Mouse (Mus musculus) erythroblast, embryonic 14.5 days (primary cell): ENCODE measurements around the gene Aox3. TPM values are rescaled to one million over a fixed set of nuclear protein-coding genes. Genes with fewer than 3 reads are reported as not detected.

ENCODE experiments used
- H3K27me3 ChIP-seq: 2 replicates; pipeline ENCODE4 v1.6.1; 2012; ENCODE audit warnings: inconsistent platforms; ENCODE audit not compliant: control insufficient read depth
- H3K36me3 ChIP-seq: 2 replicates; pipeline ENCODE4 v1.6.1; 2012; ENCODE audit warnings: mild to moderate bottlenecking, inconsistent platforms; ENCODE audit not compliant: control insufficient read depth
- H3K4me1 ChIP-seq: 2 replicates; pipeline ENCODE4 v1.6.1; 2012; ENCODE audit warnings: inconsistent platforms; ENCODE audit not compliant: control insufficient read depth
- H3K4me3 ChIP-seq: replicated peaks from 2 replicates; pipeline ENCODE3; 2012; ENCODE audit warnings: moderate library complexity, mild to moderate bottlenecking, inconsistent platforms
- H3K9me3 ChIP-seq: 2 replicates; pipeline ENCODE4 v1.6.1; 2012; ENCODE audit warnings: low read length, inconsistent platforms, mixed read lengths; ENCODE audit not compliant: control insufficient read depth
- GATA1 ChIP-seq: IDR thresholded peaks from 2 replicates; pipeline ENCODE4 v1.6.1; 2012; ENCODE audit warnings: low read length, inconsistent platforms, mixed read lengths
- TAL1 ChIP-seq: IDR thresholded peaks from 3 replicates; pipeline ENCODE4 v1.6.1; 2012; ENCODE audit warnings: low read length, inconsistent platforms, mixed read lengths
- polyA plus RNA-seq: library from polyadenylated mRNA; stranded (reverse); fragments of >175 nt; gene quantifications from 2 replicates; pipeline ENCODE4 v1.2.3, GENCODE M21; 2012

Gene Aox3
- polyA plus RNA-seq, 1 experiment = not detected

DNA sequence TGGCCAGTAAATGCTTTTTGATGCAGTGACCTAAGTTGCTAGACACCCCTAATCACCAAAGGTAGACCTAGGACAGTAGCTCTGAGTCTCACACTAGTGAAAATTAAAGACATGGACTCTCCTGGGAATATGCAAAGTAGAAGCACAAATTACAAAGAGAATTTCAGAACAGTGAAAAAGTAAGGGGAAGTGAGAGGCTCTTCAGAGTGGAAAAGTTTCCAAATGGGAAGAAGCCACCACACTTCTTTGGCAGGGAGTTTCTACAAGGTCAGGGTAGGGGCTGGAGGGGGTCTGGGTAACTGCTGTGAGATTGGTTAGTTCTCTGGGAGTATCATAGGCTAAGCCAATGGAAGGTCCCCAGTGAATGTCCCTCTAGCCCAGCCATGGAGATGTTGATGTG, 13.8 kb upstream of the Aox3 start:
- H3K9me3 ChIP-seq = no peaks in the 10 kb centered on the region
- no peak overlapping the region for H3K4me3 ChIP-seq
- TF ChIP-seq TAL1 (no peak), GATA1 (no peak)
- no peaks in the 10 kb centered on the region for H3K27me3 ChIP-seq
- no peaks in the 10 kb centered on the region for H3K4me1 ChIP-seq
- H3K36me3 ChIP-seq = no peaks in the 10 kb centered on the region

DNA sequence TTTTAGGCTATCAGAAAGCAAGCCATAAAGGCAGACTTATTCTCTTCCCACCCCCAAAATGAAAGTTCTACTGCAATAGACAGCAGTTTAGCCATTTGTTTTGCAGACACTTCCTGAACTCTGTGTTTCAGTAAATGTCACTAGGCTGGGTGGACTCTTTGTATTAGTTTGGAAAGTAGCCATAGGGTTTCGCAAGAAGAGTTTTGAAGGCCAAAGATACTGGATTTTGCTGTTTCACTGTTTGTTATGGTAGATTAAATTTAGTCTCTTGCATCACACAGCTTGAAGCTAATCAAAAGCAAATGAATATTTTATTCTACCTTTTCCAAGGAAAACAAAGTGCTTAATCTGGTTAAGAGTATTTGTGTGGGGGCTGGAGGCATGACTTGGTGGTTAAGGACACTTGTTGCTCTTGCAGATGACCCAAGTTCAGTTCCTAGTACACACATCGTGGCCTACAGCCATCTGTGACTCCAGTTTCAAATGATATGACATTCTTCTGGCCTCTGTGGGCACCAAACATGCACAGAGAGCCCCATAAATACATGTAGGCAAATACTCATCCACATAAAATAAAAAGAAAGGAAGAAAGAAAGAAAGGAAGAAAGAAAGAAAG, 11.3 kb upstream of the Aox3 start:
- TF ChIP-seq TAL1 (no peak), GATA1 (no peak)
- H3K36me3 ChIP-seq = no peaks in the 10 kb centered on the region
- no peaks in the 10 kb centered on the region for H3K4me1 ChIP-seq
- H3K9me3 ChIP-seq = no peaks in the 10 kb centered on the region
- no peaks in the 10 kb centered on the region for H3K27me3 ChIP-seq
- no peak overlapping the region for H3K4me3 ChIP-seq

DNA sequence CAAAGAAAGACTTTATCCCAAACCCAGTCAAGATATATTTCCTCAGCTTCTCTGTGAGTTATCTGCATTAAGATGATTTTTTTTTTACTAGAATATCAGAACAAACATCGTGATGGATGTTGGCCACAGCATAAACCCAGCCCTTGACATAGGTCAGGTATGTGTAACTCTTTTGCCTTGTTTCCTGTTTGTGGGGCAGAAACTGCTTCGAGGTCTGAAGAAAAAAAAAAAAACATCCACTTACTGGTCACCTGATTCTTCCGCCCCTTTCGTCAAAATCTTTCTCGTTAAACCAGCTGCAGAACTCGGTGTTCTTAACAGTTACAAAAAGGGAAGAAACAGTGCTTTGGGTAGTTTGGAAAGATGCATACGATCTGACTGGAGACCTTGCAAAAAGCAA, 10.4 kb upstream of the Aox3 start:
- H3K36me3 ChIP-seq = no peaks in the 10 kb centered on the region
- H3K27me3 ChIP-seq = no peaks in the 10 kb centered on the region
- TF ChIP-seq GATA1 (no peak), TAL1 (no peak)
- H3K4me1 ChIP-seq = no peaks in the 10 kb centered on the region
- no peak overlapping the region for H3K4me3 ChIP-seq
- no peaks in the 10 kb centered on the region for H3K9me3 ChIP-seq

DNA sequence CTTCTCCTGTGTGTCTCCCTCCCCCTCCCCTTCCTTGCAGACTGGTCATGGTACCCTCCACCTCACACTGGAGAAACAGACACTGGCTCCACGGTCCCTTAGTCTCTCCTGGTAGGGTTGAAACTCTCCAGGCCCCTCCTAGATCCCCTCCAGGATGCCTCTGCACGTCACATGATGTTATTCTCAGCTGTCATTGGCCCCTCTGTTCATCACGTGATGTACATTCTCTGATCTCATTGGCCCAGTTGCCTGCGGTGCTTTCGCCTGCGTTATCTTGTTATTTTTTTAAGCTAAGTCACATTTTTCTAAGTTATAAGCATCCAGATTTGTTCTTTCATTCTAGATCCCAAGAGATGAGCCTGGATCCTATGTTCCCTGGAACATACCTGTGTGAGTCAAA, 7.2 kb upstream of the Aox3 start:
- no peaks in the 10 kb centered on the region for H3K27me3 ChIP-seq
- TF ChIP-seq TAL1 = no peak
- TF ChIP-seq GATA1 = no peak

DNA sequence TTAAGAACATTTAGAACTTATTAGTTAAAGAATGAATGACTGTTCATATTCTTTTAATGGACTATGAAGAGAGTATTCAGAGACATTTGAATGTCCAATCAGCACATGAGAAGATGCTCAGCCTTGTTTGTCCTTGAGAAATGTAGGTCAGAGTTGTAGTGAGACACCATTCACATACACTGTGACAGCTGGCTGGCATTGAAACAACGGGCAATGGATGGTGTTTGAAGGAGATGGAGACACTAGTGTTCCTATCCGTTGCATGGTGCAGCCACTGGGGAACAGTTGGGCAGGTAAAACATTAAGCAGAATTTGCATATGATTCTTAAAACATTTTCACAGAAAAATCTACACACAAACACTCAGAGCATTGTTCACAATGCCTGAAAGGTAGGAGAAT, 5.9 kb upstream of the Aox3 start:
- no peak overlapping the region for H3K4me3 ChIP-seq
- H3K36me3 ChIP-seq = no peaks in the 10 kb centered on the region
- TF ChIP-seq TAL1 (no peak), GATA1 (no peak)
- H3K27me3 ChIP-seq = no peaks in the 10 kb centered on the region
- H3K9me3 ChIP-seq = no peaks in the 10 kb centered on the region
- H3K4me1 ChIP-seq = no peaks in the 10 kb centered on the region

More for the DNA sequence above, 7.2 kb upstream of the Aox3 start:
- H3K4me3 ChIP-seq = no peak overlapping the region
- no peaks in the 10 kb centered on the region for H3K4me1 ChIP-seq
- H3K36me3 ChIP-seq = no peaks in the 10 kb centered on the region
- no peaks in the 10 kb centered on the region for H3K9me3 ChIP-seq

DNA sequence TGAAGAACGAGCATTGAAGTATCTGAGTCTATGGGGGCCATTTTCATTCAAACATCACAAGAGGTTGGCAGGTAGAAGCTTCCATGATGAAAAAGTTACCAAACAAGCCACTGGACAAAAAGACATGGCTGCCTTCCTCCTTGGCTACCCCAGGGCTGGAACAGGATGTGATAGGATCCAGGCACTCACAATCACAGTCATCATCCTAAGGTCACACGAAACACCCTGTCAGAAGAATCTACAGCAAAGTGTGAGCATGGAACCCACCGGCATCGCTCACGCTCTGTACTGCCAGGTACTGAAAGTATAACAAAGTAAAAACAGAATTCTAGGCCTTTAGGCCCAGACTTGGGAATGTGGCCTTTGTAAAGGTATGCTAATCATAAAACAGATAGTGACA, 2.7 kb upstream of the Aox3 start:
- Histone ChIP-seq H3K36me3 (no peaks in the 10 kb centered on the region), H3K4me1 (no peaks in the 10 kb centered on the region), H3K27me3 (no peaks in the 10 kb centered on the region), H3K9me3 (no peaks in the 10 kb centered on the region), H3K4me3 (no peak overlapping the region)
- no peak for TF ChIP-seq TAL1

DNA sequence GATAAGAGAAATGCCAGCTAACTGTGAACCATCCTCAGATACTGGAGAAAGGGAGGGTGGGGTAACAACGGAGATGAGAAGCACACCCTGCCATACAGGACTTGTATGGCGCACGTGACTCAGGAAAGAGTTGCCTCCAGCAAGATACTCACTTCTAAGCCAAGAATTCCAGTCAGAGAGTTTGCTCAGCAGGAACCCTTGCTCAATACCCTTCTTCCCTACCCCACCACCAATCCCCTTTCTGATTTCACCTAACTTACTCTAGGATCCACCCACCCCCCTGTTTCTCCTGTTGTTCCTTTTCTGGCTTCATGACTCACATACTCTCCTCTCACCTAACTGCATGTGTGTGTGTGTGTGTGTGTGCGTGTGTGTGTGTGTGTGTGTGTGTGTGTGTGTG, 1.6 kb upstream of the Aox3 start:
- Histone ChIP-seq H3K9me3 (no peaks in the 10 kb centered on the region), H3K4me1 (no peaks in the 10 kb centered on the region), H3K4me3 (no peak overlapping the region), H3K27me3 (no peaks in the 10 kb centered on the region), H3K36me3 (no peaks in the 10 kb centered on the region)
- TF ChIP-seq GATA1 (no peak), TAL1 (no peak)

DNA sequence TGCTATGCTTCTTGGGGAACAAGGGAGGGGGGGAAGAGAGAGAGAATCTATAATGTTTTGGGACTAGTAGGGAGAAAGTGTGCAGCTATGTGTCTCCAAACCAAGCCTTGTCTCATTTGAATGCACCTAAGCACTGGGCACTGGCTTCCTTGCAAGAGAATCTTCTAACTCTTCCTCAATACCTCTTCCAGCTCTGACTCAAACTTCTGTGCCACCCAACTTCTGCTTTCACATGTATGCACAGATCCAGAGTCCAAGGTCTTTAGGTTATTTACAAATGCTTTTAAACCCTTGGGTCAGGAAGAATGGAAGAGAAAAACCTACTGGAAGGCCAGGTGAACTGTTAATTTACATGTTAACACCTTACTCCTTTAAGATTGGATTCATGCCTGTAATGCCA, 511 bp downstream of the Aox3 start:
- TF ChIP-seq GATA1 = no peak
- TF ChIP-seq TAL1 = no peak
- Histone ChIP-seq H3K9me3 (no peaks in the 10 kb centered on the region), H3K36me3 (no peaks in the 10 kb centered on the region), H3K4me3 (no peak overlapping the region), H3K4me1 (no peaks in the 10 kb centered on the region), H3K27me3 (no peaks in the 10 kb centered on the region)

DNA sequence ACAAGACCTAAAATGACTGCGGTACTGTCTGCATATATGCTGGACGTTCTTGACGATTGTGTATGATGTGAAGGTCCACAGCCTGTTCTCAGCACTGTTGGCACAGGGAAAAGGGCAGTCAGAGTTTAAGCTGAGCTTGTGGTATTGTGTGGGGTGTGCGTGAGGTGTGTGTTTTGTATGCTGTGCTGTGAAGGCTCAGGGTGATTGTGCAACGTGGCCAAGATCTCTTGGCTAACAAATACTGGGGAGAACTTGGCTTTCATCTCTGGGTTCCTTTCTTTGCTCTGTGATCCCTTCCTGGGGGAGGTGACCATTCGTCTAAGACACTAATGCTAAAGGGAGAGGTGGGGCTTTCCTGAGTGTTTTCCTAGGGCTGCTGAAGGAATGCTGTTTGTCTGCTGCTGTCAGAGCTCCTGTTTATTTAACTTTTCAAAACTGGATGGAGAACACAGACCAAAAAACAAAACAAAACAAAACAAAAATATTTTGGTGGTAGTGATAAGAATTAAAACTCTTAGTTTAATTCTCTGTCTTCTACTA, 1.2 kb downstream of the Aox3 start:
- Histone ChIP-seq H3K4me1 (no peaks in the 10 kb centered on the region), H3K4me3 (no peak overlapping the region), H3K27me3 (no peaks in the 10 kb centered on the region), H3K9me3 (no peaks in the 10 kb centered on the region), H3K36me3 (no peaks in the 10 kb centered on the region)
- no peak for TF ChIP-seq TAL1
- no peak for TF ChIP-seq GATA1

DNA sequence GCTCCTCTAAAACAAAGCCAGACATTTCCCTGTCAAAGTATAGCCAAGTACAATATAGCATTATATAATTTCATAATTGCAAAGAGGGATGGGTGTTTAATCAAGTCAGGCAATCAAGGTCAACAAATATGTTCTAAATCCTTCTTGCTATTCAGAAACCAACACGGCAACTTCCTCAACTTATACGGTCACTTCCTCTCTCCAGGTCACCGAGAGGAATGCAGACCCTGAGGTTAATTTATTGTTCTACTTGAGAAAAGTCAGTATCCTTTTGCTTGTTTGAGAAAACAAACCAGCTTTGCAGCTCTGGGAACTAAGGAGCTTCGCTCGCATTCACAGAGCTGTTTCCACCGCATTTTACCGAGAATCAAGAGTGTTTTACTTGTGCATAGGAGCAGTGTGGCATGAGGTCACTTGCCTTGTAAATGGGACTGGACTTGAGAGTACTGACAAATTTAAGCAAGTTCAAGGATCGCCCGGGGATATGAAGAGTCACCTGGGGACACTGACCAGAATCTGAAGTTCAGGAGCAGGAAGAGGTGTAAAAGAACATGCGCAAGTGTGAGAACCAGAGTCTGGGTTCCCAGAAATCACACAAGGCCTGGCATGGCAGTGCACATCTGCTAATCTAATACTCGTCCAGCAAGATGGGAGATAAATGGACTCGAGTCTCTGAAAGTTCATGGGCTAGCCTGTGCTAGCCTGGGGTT, 1.9 kb downstream of the Aox3 start:
- Histone ChIP-seq H3K36me3 (no peaks in the 10 kb centered on the region), H3K4me3 (no peak overlapping the region), H3K4me1 (no peaks in the 10 kb centered on the region), H3K27me3 (no peaks in the 10 kb centered on the region), H3K9me3 (no peaks in the 10 kb centered on the region)
- TF ChIP-seq GATA1 = no peak
- TF ChIP-seq TAL1 = no peak
